Mouse (Mus musculus): ENCODE measurements around the gene Cacnb2. TPM values are rescaled to one million over a fixed set of nuclear protein-coding genes. Genes with fewer than 3 reads are reported as not detected.
"Not testable (repeated sequence)": the region's sequence is repeated elsewhere in the genome, so short reads cannot be mapped to it uniquely, and the experiment has no call there.

Cacnb2 gene
- polyA plus RNA-seq, 1 experiment from 2014 or later, result 5.9 TPM

GRCm38 (mm10) chr2:14702973-14703645, 100.2 kb downstream of the Cacnb2 start:
- no peaks in the 10 kb centered on the region for H3K27me3 ChIP-seq (ENCODE audit: control insufficient read depth, insufficient read depth, low read length)
- H3K4me3 ChIP-seq (replicated peaks; ENCODE audit: low read length), result no peak overlapping the region
- WGBS, result 79% methylated on average over 1 of the region's 1 CpGs
- no peaks in the 10 kb centered on the region for H3K4me1 ChIP-seq (replicated peaks; ENCODE audit: control insufficient read depth, insufficient read depth, low read length)
- no peak overlapping the region for H3K4me2 ChIP-seq (replicated peaks)
- no peak overlapping the region for H3K27ac ChIP-seq
- H3K9ac ChIP-seq, result no peak overlapping the region
- ATAC-seq (ENCODE audit: low FRiP score) (no peak), DNase-seq (ENCODE audit: low spot score) (peak; percentile 88)
- H3K9me3 ChIP-seq (ENCODE audit: control insufficient read depth, low read length), result no peaks in the 10 kb centered on the region
- H3K36me3 ChIP-seq (replicated peaks; ENCODE audit: control insufficient read depth, insufficient read depth), result no peaks in the 10 kb centered on the region

- Histone ChIP-seq H3K4me3 (replicated peaks; ENCODE audit: low read length) (no peak overlapping the region), H3K4me1 (replicated peaks; ENCODE audit: control insufficient read depth, insufficient read depth, low read length) (no peaks in the 10 kb centered on the region), H3K9ac (no peak overlapping the region), H3K4me2 (replicated peaks) (no peak overlapping the region), H3K27ac (no peak overlapping the region), H3K27me3 (ENCODE audit: control insufficient read depth, insufficient read depth, low read length) (no peaks in the 10 kb centered on the region), H3K36me3 (replicated peaks; ENCODE audit: control insufficient read depth, insufficient read depth) (no peaks in the 10 kb centered on the region), H3K9me3 (ENCODE audit: control insufficient read depth, low read length) (no peaks in the 10 kb centered on the region)
- 88% methylated on average over 4 of the region's 4 CpGs for whole genome bisulfite sequencing
- no peak for DNase-seq (ENCODE audit: low spot score)
- no peak for ATAC-seq (ENCODE audit: low FRiP score)
Observed at GRCm38 (mm10) chr2:14703676-14704075, 100.8 kb downstream of the Cacnb2 start.

GRCm38 (mm10) chr2:14710247-14710646, 107.4 kb downstream of the Cacnb2 start:
- H3K4me2 ChIP-seq (replicated peaks), result no peak overlapping the region
- H3K27ac ChIP-seq, result no peak overlapping the region
- DNase-seq (ENCODE audit: low spot score) (no peak), ATAC-seq (ENCODE audit: low FRiP score) (no peak)
- no peaks in the 10 kb centered on the region for H3K9me3 ChIP-seq (ENCODE audit: control insufficient read depth, low read length)
- H3K9ac ChIP-seq, result no peak overlapping the region
- no peaks in the 10 kb centered on the region for H3K4me1 ChIP-seq (replicated peaks; ENCODE audit: control insufficient read depth, insufficient read depth, low read length)
- H3K27me3 ChIP-seq (ENCODE audit: control insufficient read depth, insufficient read depth, low read length), result no peaks in the 10 kb centered on the region
- no peaks in the 10 kb centered on the region for H3K36me3 ChIP-seq (replicated peaks; ENCODE audit: control insufficient read depth, insufficient read depth)
- WGBS, result 94% methylated on average over 8 of the region's 8 CpGs
- H3K4me3 ChIP-seq (replicated peaks; ENCODE audit: low read length), result no peak overlapping the region

GRCm38 (mm10) chr2:14711751-14712150, 108.9 kb downstream of the Cacnb2 start:
- H3K9ac ChIP-seq, result no peak overlapping the region
- ATAC-seq (ENCODE audit: low FRiP score), result no peak
- WGBS, result 90% methylated on average over 2 of the region's 2 CpGs

GRCm38 (mm10) chr2:14713049-14713448, 110.2 kb downstream of the Cacnb2 start:
- Histone ChIP-seq H3K9me3 (ENCODE audit: control insufficient read depth, low read length) (no peaks in the 10 kb centered on the region), H3K4me2 (replicated peaks) (no peak overlapping the region), H3K4me1 (replicated peaks; ENCODE audit: control insufficient read depth, insufficient read depth, low read length) (no peaks in the 10 kb centered on the region), H3K9ac (no peak overlapping the region), H3K4me3 (replicated peaks; ENCODE audit: low read length) (no peak overlapping the region), H3K27ac (no peak overlapping the region), H3K27me3 (ENCODE audit: control insufficient read depth, insufficient read depth, low read length) (no peaks in the 10 kb centered on the region), H3K36me3 (replicated peaks; ENCODE audit: control insufficient read depth, insufficient read depth) (no peaks in the 10 kb centered on the region)
- WGBS, result 95% methylated on average over 3 of the region's 3 CpGs
- no peak for ATAC-seq (ENCODE audit: low FRiP score)
- no peak for DNase-seq (ENCODE audit: low spot score)

More at GRCm38 (mm10) chr2:14711751-14712150, 108.9 kb downstream of the Cacnb2 start:
- Histone ChIP-seq H3K9me3 (ENCODE audit: control insufficient read depth, low read length) (no peaks in the 10 kb centered on the region), H3K4me3 (replicated peaks; ENCODE audit: low read length) (no peak overlapping the region), H3K27ac (no peak overlapping the region), H3K27me3 (ENCODE audit: control insufficient read depth, insufficient read depth, low read length) (no peaks in the 10 kb centered on the region), H3K36me3 (replicated peaks; ENCODE audit: control insufficient read depth, insufficient read depth) (no peaks in the 10 kb centered on the region), H3K4me1 (replicated peaks; ENCODE audit: control insufficient read depth, insufficient read depth, low read length) (no peaks in the 10 kb centered on the region), H3K4me2 (replicated peaks) (no peak overlapping the region)
- DNase-seq (ENCODE audit: low spot score), result peak; percentile 61

- no peak overlapping the region for H3K4me2 ChIP-seq (replicated peaks)
- no peak overlapping the region for H3K27ac ChIP-seq
- no peak for ATAC-seq (ENCODE audit: low FRiP score)
- WGBS, result 15% methylated on average over 1 of the region's 1 CpGs
- no peak overlapping the region for H3K4me3 ChIP-seq (replicated peaks; ENCODE audit: low read length)
- H3K9ac ChIP-seq, result no peak overlapping the region
- H3K9me3 ChIP-seq (ENCODE audit: control insufficient read depth, low read length), result no peaks in the 10 kb centered on the region
- no peaks in the 10 kb centered on the region for H3K4me1 ChIP-seq (replicated peaks; ENCODE audit: control insufficient read depth, insufficient read depth, low read length)
- no peak for DNase-seq (ENCODE audit: low spot score)
- no peaks in the 10 kb centered on the region for H3K36me3 ChIP-seq (replicated peaks; ENCODE audit: control insufficient read depth, insufficient read depth)
- H3K27me3 ChIP-seq (ENCODE audit: control insufficient read depth, insufficient read depth, low read length), result no peaks in the 10 kb centered on the region
Observed at GRCm38 (mm10) chr2:14716666-14717065, 113.8 kb downstream of the Cacnb2 start.

- H3K9me3 ChIP-seq (ENCODE audit: control insufficient read depth, low read length), result no peaks in the 10 kb centered on the region
- H3K9ac ChIP-seq, result no peak overlapping the region
- DNase-seq (ENCODE audit: low spot score) (no peak), ATAC-seq (ENCODE audit: low FRiP score) (no peak)
- no peak overlapping the region for H3K4me3 ChIP-seq (replicated peaks; ENCODE audit: low read length)
- H3K27me3 ChIP-seq (ENCODE audit: control insufficient read depth, insufficient read depth, low read length), result no peaks in the 10 kb centered on the region
- no peak overlapping the region for H3K4me2 ChIP-seq (replicated peaks)
- no peak overlapping the region for H3K27ac ChIP-seq
- WGBS, result 96% methylated on average over 9 of the region's 9 CpGs
- H3K36me3 ChIP-seq (replicated peaks; ENCODE audit: control insufficient read depth, insufficient read depth), result no peaks in the 10 kb centered on the region
- no peaks in the 10 kb centered on the region for H3K4me1 ChIP-seq (replicated peaks; ENCODE audit: control insufficient read depth, insufficient read depth, low read length)
Observed at GRCm38 (mm10) chr2:14719119-14719718, 116.3 kb downstream of the Cacnb2 start.

GRCm38 (mm10) chr2:14725437-14725836, 122.5 kb downstream of the Cacnb2 start:
- Histone ChIP-seq H3K4me2 (replicated peaks) (no peak overlapping the region), H3K27me3 (ENCODE audit: control insufficient read depth, insufficient read depth, low read length) (no peaks in the 10 kb centered on the region), H3K4me3 (replicated peaks; ENCODE audit: low read length) (no peak overlapping the region), H3K27ac (no peak overlapping the region), H3K9me3 (ENCODE audit: control insufficient read depth, low read length) (no peaks in the 10 kb centered on the region), H3K4me1 (replicated peaks; ENCODE audit: control insufficient read depth, insufficient read depth, low read length) (no peaks in the 10 kb centered on the region), H3K9ac (no peak overlapping the region), H3K36me3 (replicated peaks; ENCODE audit: control insufficient read depth, insufficient read depth) (no peaks in the 10 kb centered on the region)
- DNase-seq (ENCODE audit: low spot score) (no peak), ATAC-seq (ENCODE audit: low FRiP score) (no peak)

- H3K4me1 ChIP-seq (replicated peaks; ENCODE audit: control insufficient read depth, insufficient read depth, low read length); H3K4me2 ChIP-seq (replicated peaks); DNase-seq (ENCODE audit: low spot score); H3K4me3 ChIP-seq (replicated peaks; ENCODE audit: low read length); H3K9me3 ChIP-seq (ENCODE audit: control insufficient read depth, low read length); H3K27ac ChIP-seq; H3K27me3 ChIP-seq (ENCODE audit: control insufficient read depth, insufficient read depth, low read length); H3K9ac ChIP-seq; H3K36me3 ChIP-seq (replicated peaks; ENCODE audit: control insufficient read depth, insufficient read depth); ATAC-seq (ENCODE audit: low FRiP score): not testable (repeated sequence)
- 97% methylated on average over 11 of the region's 13 CpGs for WGBS
Observed at GRCm38 (mm10) chr2:14726601-14727000, 123.7 kb downstream of the Cacnb2 start.

Data from hindbrain, embryonic 14.5 days (tissue).